Mouse (Mus musculus) lung, adult 2 months (tissue): ENCODE data around the gene Tgfbr3. TPM values are rescaled to one million over a fixed set of nuclear protein-coding genes. Genes with fewer than 3 reads are reported as not detected.

ENCODE experiments used
- DNase-seq: peaks from one replicate; pipeline ENCODE4 v3.0.0; 2022
- H3K4me1 ChIP-seq: fragments of 200-500 bp; 2 replicates; pipeline ENCODE4 v1.6.1; 2011; ENCODE audit warnings: low read length; ENCODE audit not compliant: control insufficient read depth, insufficient read depth
- H3K4me3 ChIP-seq: fragments of 200-500 bp; replicated peaks from 2 replicates; pipeline ENCODE3; 2011; ENCODE audit warnings: low read depth, mild to moderate bottlenecking, control low read depth, low read length; ENCODE audit errors: extremely low read depth
- CTCF ChIP-seq: fragments of 200-500 bp; IDR thresholded peaks from 2 replicates; pipeline ENCODE4 v1.5.1; 2011; ENCODE audit warnings: mild to moderate bottlenecking, low read length, control low read depth; ENCODE audit not compliant: insufficient read depth
- POLR2A ChIP-seq: fragments of 200-500 bp; IDR thresholded peaks from 2 replicates; pipeline ENCODE4 v1.6.1; 2011; ENCODE audit warnings: low read depth, mild to moderate bottlenecking, control low read depth, low read length, borderline replicate concordance; ENCODE audit errors: extremely low read depth
- WGBS: fragments of 180-500 bp; shearing (Covaris S2); methylation state at CpG from one replicate; pipeline ENCODE4 v1.1.7; 2018; 5-methylcytosine and 5-hydroxymethylcytosine counted together
- polyA plus RNA-seq: library from polyadenylated mRNA; depleted of rRNA; stranded (reverse); fragments of >200 nt; gene quantifications from 2 replicates; pipeline ENCODE4 v1.2.3, GENCODE M21; 2012

Gene Tgfbr3
- polyA plus RNA-seq, 1 experiment, result 47.3 TPM

- no peak overlapping the region for H3K4me3 ChIP-seq
- no peak for DNase-seq
- WGBS, result 61% methylated on average over 16 of the region's 16 CpGs
- H3K4me1 ChIP-seq, result peaks cover 6% of the 10 kb centered on the region
- no peak for TF ChIP-seq CTCF
- TF ChIP-seq POLR2A, result no peak
These were observed 6.5 kb upstream of the Tgfbr3 start for GRCm38 (mm10) chr5:107295817-107296511.

- TF ChIP-seq POLR2A (no peak), CTCF (no peak)
- WGBS, result 34% methylated on average over 8 of the region's 8 CpGs
- DNase-seq, result no peak
These were observed 5.8 kb upstream of the Tgfbr3 start for GRCm38 (mm10) chr5:107295061-107295816.

GRCm38 (mm10) chr5:107294041-107294440 lies 4.6 kb upstream of the Tgfbr3 start:
- DNase-seq, result no peak
- 94% methylated on average over 4 of the region's 4 CpGs for WGBS
- Histone ChIP-seq H3K4me1 (peaks cover 6% of the 10 kb centered on the region), H3K4me3 (no peak overlapping the region)
- TF ChIP-seq CTCF, result no peak

More at GRCm38 (mm10) chr5:107295061-107295816, 5.8 kb upstream of the Tgfbr3 start:
- H3K4me1 ChIP-seq, result peaks cover 6% of the 10 kb centered on the region
- H3K4me3 ChIP-seq, result no peak overlapping the region

- H3K4me1 ChIP-seq, result peaks cover 6% of the 10 kb centered on the region
- TF ChIP-seq POLR2A (no peak), CTCF (no peak)
- H3K4me3 ChIP-seq, result no peak overlapping the region
- WGBS, result 60% methylated on average over 8 of the region's 8 CpGs
- no peak for DNase-seq
These were observed 557 bp upstream of the Tgfbr3 start for GRCm38 (mm10) chr5:107289986-107290385.

GRCm38 (mm10) chr5:107288427-107289233 lies 799 bp downstream of the Tgfbr3 start:
- TF ChIP-seq CTCF (no peak), POLR2A (no peak; the same call in 1 of the 2 replicates)
- Histone ChIP-seq H3K4me3 (peak overlapping the region; percentile 92), H3K4me1 (peaks cover 12% of the 10 kb centered on the region)
- DNase-seq, result peak; percentile 58
- 2% methylated on average over 62 of the region's 62 CpGs for WGBS

- TF ChIP-seq CTCF (no peak), POLR2A (no peak)
- Histone ChIP-seq H3K4me1 (peaks cover 15% of the 10 kb centered on the region), H3K4me3 (peak overlapping the region; percentile 47)
- WGBS, result 49% methylated on average over 5 of the region's 5 CpGs
- DNase-seq, result no peak
These were observed 1.5 kb downstream of the Tgfbr3 start for GRCm38 (mm10) chr5:107287908-107288267.

DNA sequence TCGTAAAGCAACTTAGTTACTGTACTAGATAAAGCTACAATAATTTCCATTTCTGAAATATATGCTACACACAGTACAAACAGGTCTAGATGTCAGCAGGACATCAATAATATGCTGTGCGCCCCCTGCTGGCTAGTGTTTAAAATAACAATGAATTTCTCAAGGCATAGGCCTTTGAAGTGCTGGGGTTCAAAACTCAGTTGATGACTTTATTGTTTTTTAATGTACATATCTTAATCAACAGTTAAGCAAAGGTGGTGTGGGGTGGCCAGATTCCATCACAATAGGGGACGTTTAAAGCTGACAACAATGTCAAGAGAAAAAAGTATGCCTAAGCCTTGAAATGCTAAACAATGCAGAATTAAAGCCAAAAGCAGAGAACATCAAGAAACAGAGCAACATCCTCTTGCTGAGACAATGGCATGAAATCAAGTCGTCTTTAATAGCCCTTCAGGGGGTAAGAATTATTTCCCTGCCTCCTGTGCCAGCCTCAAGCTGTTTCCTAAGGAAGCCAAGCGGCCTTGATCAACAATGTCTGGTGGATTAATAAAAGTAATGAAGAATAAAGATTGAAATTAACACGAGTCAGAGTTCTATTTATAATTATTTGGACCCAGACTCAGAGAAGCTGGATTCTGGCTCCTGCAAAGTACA lies 2.0 kb downstream of the Tgfbr3 start:
- WGBS, result 16% methylated on average over 6 of the region's 6 CpGs
- DNase-seq, result peak; percentile 70
- peaks cover 15% of the 10 kb centered on the region for H3K4me1 ChIP-seq
- 0 out of 2 replicates have a peak, but pooled peaks have one; percentile 10 for TF ChIP-seq CTCF
- TF ChIP-seq POLR2A, result no peak
- H3K4me3 ChIP-seq, result peak overlapping the region; percentile 56

GRCm38 (mm10) chr5:107285563-107285962 lies 3.9 kb downstream of the Tgfbr3 start:
- H3K4me1 ChIP-seq, result peaks cover 15% of the 10 kb centered on the region
- H3K4me3 ChIP-seq, result no peak overlapping the region
- no peak for DNase-seq
- WGBS, result 83% methylated on average over 6 of the region's 6 CpGs
- TF ChIP-seq CTCF (no peak), POLR2A (no peak)
